Mouse (Mus musculus) gonadal fat pad, adult 2 months (tissue): ENCODE data around the gene Gm20503. TPM values are rescaled to one million over a fixed set of nuclear protein-coding genes. Genes with fewer than 3 reads are reported as not detected.

Source experiments
- DNase-seq: peaks from one replicate; pipeline ENCODE4 v3.0.0-alpha.2; 2012; ENCODE audit warnings: low read depth
- polyA plus RNA-seq: library from polyadenylated mRNA; depleted of rRNA; stranded (reverse); fragments of >200 nt; gene quantifications from 2 replicates; pipeline ENCODE4 v1.2.3, GENCODE M21; 2012

The Gm20503 gene
- polyA plus RNA-seq, 1 experiment: not detected

- DNase-seq: no peak
Measured at GRCm38 (mm10) chr4:59007016-59007415, 4.0 kb downstream of the Gm20503 start.

GRCm38 (mm10) chr4:59007974-59008373 is 5.0 kb downstream of the Gm20503 start:
- no peak for DNase-seq

- no peak for DNase-seq
Measured at GRCm38 (mm10) chr4:59009186-59009585, 6.2 kb downstream of the Gm20503 start.

GRCm38 (mm10) chr4:59009696-59010095 is 6.7 kb downstream of the Gm20503 start:
- no peak for DNase-seq

GRCm38 (mm10) chr4:59011446-59011845 is 8.4 kb downstream of the Gm20503 start:
- no peak for DNase-seq

GRCm38 (mm10) chr4:59015181-59015580 is 12.2 kb downstream of the Gm20503 start:
- DNase-seq: no peak

GRCm38 (mm10) chr4:59016922-59017321 is 13.9 kb downstream of the Gm20503 start:
- no peak for DNase-seq

GRCm38 (mm10) chr4:59034325-59034917 is 31.4 kb downstream of the Gm20503 start:
- no peak for DNase-seq

GRCm38 (mm10) chr4:59034918-59035785 is 32.1 kb downstream of the Gm20503 start, which contains the start of gene Gng10:
Gene Gng10, plus strand, starts transcription at chr4:59035088.
- no peak for DNase-seq

- DNase-seq: no peak
Measured at GRCm38 (mm10) chr4:59035786-59036350, 32.9 kb downstream of the Gm20503 start.

- no peak for DNase-seq
Measured at GRCm38 (mm10) chr4:59036490-59037127, 33.6 kb downstream of the Gm20503 start.

GRCm38 (mm10) chr4:59037525-59037924 is 34.5 kb downstream of the Gm20503 start:
- DNase-seq: no peak

- no peak for DNase-seq
Measured at GRCm38 (mm10) chr4:59040397-59041287, 37.6 kb downstream of the Gm20503 start.

GRCm38 (mm10) chr4:59043074-59043473 is 40.1 kb downstream of the Gm20503 start:
- no peak for DNase-seq

GRCm38 (mm10) chr4:59043891-59044290 is 40.9 kb downstream of the Gm20503 start:
- DNase-seq: no peak

GRCm38 (mm10) chr4:59047222-59047621 is 44.2 kb downstream of the Gm20503 start:
- no peak for DNase-seq

GRCm38 (mm10) chr4:59051081-59051480 is 48.1 kb downstream of the Gm20503 start:
- no peak for DNase-seq

- no peak for DNase-seq
Measured at GRCm38 (mm10) chr4:59057929-59058328, 54.9 kb downstream of the Gm20503 start.

GRCm38 (mm10) chr4:59062526-59062925 is 59.5 kb downstream of the Gm20503 start:
- DNase-seq: no peak

GRCm38 (mm10) chr4:59069276-59069675 is 66.3 kb downstream of the Gm20503 start:
- no peak for DNase-seq

GRCm38 (mm10) chr4:59083430-59083829 is 80.4 kb downstream of the Gm20503 start:
- no peak for DNase-seq
